Mouse (Mus musculus): Measurements from ENCODE around the gene Vwce.

DNA sequence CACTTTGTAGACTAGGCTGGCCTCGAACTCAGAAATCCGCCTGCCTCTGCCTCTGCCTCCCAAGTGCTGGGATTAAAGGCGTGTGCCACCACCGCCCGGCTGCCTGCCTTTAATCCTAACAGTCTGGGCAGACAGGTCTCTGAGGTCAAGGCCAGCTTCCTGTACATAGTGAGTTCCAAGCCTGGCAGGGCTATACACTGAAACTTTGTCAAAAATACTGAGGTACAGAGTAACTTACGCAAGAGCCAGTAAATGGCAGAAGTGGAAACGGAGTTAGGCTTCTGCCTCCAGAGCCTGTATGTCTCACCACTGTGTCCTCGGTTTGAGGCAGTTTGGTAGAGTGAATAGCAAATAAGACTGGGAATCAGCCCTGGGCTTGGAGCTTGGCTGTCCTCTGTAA, 46.8 kb upstream of the Vwce start:
- TF ChIP-seq CTCF (IDR thresholded peaks at IDR 0.05; ENCODE audit: extremely low read depth, insufficient read depth, insufficient read length, insufficient replicate concordance) (no peak), POLR2A (IDR thresholded peaks at IDR 0.05; ENCODE audit: low read depth, low read length) (no peak)

Measured in spleen, adult 2 months (tissue).